Mouse (Mus musculus) WW6 (cell line): ENCODE measurements around the gene 1700001O22Rik.

Source experiments
- DNase-seq: peaks from one replicate; pipeline ENCODE4 v3.0.0-alpha.2; 2013; ENCODE audit warnings: low read depth, low spot score

Gene 1700001O22Rik

DNA sequence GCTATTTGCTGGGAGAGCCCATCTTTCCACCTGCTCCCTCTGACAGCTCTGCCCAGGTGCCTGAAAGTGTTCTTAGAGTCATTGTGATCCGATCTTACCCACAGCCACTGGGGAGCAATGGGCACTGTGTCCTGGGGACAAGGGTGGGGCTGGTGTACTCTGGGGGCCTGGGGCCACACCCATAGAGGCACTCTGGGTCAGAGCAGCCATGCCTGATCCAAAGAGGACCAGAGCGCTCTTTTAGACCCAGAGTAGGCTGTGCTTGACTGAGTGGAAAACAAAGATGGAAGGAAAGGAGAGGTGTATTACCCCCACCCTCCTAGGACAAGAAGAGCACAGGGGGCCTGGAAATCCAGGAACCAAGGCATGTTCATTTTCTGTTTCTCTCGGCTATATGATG lies at the start of gene 1700001O22Rik:
Gene 1700001O22Rik, minus strand, starts transcription at position 58 of the 400 bp plus-strand sequence.
- no peak for DNase-seq

- DNase-seq: no peak
Observed at GRCm38 (mm10) chr2:30852771-30853313, 49.4 kb upstream of the 1700001O22Rik start.

DNA sequence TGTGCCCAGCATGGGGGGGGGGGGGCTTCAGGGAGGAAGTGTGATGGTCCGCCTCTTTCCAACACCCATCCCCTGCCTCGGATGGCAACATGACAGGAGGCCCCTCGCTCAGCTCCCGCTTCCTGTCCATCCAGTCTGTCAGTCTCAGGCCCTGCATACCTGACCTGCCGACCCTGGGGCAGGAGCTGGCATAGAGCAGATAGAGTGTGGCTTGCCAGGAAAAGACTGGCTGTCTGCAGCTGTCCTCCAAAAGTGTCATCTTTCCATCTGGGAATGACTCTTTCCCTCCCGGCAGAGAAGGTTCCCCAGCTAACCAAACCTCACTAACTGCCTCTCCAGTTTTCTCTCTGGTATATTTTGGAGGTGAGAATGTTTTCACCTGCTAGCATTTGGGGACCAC lies 47.1 kb upstream of the 1700001O22Rik start:
- DNase-seq: no peak

GRCm38 (mm10) chr2:30848184-30848583 lies 44.7 kb upstream of the 1700001O22Rik start:
- no peak for DNase-seq

DNA sequence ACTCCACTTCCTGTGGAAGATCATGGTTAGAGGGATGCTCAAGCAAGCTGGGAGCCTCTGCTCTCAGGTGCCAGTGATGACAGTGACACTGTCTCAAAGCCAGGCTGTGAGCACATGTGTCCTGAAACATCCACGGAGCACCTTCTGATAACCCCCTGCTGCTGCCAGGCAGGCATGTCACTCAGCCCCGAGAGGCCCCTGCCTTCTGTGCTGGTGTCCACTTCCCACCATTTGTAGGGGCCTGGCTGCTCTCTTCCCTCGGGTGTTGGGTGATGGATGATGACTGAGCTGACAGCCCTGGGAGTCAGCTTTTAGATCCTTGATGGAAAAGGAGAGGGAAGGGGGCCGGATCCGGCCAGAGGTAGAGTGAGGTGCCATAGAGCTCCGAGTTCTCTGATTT lies 43.3 kb upstream of the 1700001O22Rik start:
- no peak for DNase-seq

GRCm38 (mm10) chr2:30846236-30846635 lies 42.8 kb upstream of the 1700001O22Rik start:
- no peak for DNase-seq

DNA sequence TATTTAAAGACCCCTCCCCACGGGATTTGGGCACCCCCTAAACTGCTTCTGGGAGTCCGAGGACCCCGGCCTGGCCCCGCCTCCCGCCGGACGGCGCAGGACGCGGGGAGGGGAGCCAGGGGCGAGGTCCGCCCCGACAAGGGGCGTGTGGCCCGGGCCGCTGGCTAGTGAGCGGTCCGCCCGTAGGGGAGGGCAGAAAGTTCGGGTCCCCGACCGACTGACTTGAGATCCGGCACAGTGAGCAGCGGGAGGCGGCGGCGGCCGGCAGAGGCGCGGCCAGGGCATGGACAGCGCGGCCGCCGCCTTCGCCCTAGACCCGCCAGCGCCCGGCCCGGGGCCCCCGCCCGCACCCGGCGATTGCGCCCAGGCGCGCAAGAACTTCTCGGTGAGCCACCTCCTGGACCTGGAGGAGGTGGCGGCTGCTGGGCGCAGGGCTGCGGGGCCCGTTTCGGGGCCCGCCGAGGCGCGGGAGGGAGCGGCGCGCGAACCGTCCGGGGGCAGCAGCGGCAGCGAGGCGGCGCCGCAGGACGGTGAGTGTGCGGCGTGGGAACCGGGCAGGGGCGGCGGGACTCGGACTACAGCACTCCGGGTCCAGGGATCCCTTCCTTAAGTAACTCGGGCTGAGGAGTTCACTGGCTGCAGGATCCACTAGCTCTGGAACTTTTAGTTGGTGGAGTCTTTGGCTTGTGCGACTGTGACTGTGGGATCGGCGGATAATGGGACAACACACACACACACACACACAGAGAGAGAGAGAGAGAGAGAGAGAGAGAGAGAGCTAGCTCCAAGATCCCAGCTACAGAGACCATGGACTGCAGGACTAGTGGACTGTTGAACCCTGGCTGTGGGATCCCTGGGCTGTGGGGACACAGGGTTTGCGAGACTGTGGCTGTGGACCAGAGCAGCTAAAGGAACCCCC lies 42.0 kb upstream of the 1700001O22Rik start:
- DNase-seq: no peak

DNA sequence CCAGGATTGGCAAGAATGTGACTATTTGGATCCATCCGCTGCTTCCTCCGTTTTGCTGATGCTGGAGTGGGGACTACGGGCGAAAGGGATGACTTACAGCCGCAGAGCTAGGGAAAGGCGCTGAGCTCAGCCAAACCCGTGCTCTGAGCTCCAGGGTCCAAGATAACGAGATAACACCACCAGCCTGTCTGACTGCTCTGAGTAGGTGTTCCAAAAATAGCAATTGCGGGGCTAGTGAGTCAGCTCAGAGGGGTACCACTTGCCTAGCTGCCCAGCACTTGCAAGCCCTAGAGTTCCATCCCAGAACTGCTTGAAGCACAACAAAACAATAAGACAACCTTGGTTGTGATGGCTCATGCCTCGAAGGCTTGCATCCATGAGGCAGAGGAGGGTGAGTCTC lies 39.2 kb upstream of the 1700001O22Rik start:
- DNase-seq: no peak

DNA sequence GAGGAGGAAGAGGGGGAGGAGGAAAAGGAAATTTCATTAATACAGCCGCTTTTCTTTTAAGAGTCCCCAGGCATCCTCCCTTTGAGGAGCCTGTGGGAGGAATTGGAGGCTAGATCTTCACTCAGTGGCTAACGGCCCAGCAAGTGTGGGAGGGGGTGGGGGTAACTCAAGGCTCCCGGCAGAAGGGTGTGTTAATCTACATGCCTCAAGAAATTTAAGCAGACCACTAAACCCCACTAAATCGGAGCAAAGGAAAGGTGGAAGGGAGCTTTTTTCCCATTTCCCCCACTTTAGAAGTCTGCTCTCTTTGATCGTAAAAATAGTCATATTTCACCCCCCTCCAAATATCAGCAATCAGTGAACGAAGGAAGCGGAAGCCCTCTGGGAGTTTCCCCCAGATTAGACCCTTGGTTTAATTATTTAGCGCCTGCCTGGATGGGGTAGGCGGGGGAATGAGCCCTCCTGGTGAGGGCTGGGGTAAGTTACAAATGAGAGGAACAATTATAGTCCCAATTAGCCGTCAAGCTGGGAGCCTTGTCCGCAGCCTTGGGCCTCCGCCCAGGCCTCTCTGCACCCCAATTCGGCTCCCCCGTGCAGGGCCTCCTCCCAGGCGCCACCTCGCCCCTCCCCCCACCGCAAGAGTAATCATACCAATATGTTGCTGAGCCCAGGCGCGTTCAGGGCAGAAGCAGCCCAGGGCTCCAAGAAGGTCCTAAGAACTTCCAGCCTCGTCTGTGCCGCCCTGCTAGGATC lies 33.0 kb upstream of the 1700001O22Rik start:
- no peak for DNase-seq

GRCm38 (mm10) chr2:30834373-30835022 lies 31.0 kb upstream of the 1700001O22Rik start, which contains the start of gene Prrx2:
Gene Prrx2 (plus strand): TSS chr2:30834972.
- no peak for DNase-seq

DNA sequence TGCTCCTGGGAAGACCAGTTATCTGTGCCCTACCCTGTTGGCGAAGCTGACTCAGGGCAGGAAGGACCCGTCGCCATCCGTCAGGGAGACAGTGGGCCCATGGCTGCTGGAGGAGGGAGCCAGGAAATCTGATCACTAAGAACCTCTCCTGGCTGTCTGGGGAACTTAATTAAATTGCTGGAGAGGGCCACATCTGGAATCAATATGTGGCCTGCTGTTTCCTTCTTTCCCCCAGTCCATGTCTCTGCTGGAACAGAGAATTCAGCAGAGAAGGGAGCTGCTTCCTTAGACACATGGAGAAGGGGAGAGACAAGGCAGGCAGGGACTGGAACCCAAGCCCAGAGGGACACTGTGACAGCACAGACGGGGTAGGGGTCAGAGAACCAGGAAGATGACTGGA lies 30.2 kb upstream of the 1700001O22Rik start:
- DNase-seq: no peak

- no peak for DNase-seq
Observed at GRCm38 (mm10) chr2:30830283-30830795, 26.9 kb upstream of the 1700001O22Rik start, which contains the start of gene Asb6. Gene Asb6 (minus strand): TSS chr2:30830333.

DNA sequence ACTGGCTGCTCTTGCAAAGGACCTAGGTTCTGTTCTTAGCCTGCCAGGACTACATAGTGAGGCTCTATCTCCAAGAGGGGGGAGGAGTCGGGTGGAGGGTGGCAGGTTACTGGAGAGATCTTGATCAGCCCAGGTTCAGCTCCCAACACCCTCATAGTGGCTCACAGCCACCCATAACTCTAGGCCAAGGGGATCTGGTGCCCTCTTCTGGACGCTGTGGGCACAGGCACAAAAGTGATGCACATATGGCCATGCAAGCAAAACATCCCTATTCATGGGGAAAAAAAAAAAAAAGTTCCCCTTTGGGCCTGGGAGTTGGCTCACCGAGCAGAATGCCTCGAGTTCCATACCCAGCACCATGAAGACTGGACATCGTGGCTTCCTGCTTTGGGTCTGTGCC lies 25.9 kb upstream of the 1700001O22Rik start:
- DNase-seq: no peak

GRCm38 (mm10) chr2:30827749-30828475 lies 24.5 kb upstream of the 1700001O22Rik start:
- peak; percentile 83 for DNase-seq

- DNase-seq: no peak
Observed at GRCm38 (mm10) chr2:30826825-30827748, 23.6 kb upstream of the 1700001O22Rik start.

- DNase-seq: no peak
Observed at GRCm38 (mm10) chr2:30823385-30824153, 20.1 kb upstream of the 1700001O22Rik start.

DNA sequence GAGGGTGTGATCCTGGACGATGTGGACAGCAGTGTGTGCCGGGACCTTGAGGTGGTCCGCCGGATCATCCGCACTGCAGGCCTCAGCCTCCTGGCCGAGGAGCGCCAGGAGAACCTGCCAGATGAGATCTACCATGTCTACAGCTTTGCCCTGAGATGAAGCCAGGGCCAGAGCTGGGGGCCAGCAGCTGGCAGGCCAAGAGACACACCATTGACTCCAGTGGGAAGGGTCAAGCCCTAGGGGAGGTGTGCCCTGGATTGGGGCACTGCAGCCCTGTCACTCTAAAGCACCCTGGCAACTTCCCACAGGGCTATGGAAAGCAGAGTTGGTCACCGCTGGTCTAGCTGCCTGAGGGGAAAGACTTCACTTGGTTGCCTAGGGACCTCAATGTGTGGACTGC lies 19.0 kb upstream of the 1700001O22Rik start:
- no peak for DNase-seq

- DNase-seq: no peak
Observed at GRCm38 (mm10) chr2:30821073-30821472, 17.6 kb upstream of the 1700001O22Rik start.

DNA sequence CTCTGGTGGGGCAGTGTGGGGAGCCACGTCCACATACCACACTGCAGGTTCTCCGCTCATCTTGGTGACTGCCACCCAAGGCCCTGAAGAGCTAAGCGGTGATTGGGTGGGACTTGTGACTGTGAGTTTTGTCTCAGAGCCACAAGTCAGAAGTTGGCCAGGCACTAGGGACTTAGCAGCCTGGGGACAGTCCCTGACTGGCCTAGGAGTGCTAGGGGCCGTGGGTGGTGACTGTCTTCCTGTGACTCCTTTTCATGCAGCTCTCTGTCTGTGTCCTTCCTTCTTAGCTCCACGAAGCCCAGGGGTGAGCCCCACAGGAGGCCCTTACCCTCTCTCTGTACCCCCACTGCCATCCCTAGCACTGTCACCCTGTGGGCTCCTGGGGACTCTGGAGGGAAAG lies 16.4 kb upstream of the 1700001O22Rik start:
- DNase-seq: no peak
